Mouse (Mus musculus): ENCODE results near the gene Ufc1. TPM values are rescaled to one million over a fixed set of nuclear protein-coding genes. Genes with fewer than 3 reads are reported as not detected.
A peak's percentile ranks its signal among the peaks of the same experiment; 100 is the strongest.

The Ufc1 gene
- polyA plus RNA-seq, 1 experiment from 2014 or later = 111 TPM

- no peak overlapping the region for H3K4me2 ChIP-seq (ENCODE audit: low read length)
- H3K36me3 ChIP-seq (ENCODE audit: control insufficient read depth, insufficient read depth, low read length) = no peaks in the 10 kb centered on the region
- no peak for ATAC-seq (ENCODE audit: insufficient number of reproducible peaks, insufficient read depth, low FRiP score, low read depth)
- H3K27me3 ChIP-seq (ENCODE audit: control insufficient read depth, insufficient read depth, low read length) = no peaks in the 10 kb centered on the region
- H3K9me3 ChIP-seq (ENCODE audit: control insufficient read depth, low read length) = no peaks in the 10 kb centered on the region
- H3K4me3 ChIP-seq (ENCODE audit: control insufficient read depth in 1 of 2, insufficient read depth in 1 of 2, low read depth in 1 of 2, low read length in 2 of 2) = no peak overlapping the region
- H3K27ac ChIP-seq (replicated peaks in 1 of 2; ENCODE audit: control insufficient read depth in 1 of 2, insufficient read depth in 1 of 2, low read depth in 2 of 2, low read length in 2 of 2) = no peak overlapping the region
- H3K4me1 ChIP-seq (ENCODE audit: control insufficient read depth in 2 of 2, insufficient read depth in 2 of 2, low read length in 2 of 2) = peaks cover 4 to 9% of the 10 kb centered on the region in 2 experiments
- 78% methylated on average over 9 of the region's 9 CpGs for WGBS
- H3K9ac ChIP-seq (ENCODE audit: low read length) = no peak overlapping the region
Measured at GRCm38 (mm10) chr1:171257781-171258180, 37.0 kb downstream of the Ufc1 start.

DNA sequence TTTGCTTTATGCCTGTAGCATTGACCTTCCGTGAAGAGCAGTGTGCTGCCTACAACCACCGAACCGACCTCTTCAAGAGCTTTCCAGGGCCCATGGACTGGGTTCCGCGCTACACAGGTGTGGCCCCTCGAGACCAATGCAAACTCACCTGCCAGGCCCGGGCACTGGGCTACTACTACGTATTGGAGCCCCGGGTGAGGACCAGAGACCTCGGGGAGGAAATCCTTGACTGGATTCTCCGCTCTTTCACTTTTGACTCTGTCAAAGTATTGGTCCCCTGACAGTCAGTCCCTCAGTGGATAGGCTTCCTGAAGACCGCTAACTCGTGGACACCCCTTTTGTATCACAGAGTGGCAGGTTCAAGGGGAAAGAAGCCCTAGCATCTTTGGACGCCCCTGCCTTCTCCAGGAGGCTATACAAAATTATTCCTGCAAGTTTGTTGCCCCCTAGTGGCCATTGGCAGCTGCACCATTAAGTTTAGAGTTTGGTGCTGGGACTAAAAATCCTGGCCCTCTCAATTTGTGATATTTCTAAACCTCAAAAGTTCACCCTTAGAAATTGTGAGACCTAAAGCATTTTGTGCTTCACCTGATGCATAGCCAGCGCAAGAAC, 37.8 kb downstream of the Ufc1 start:
- H3K9me3 ChIP-seq (ENCODE audit: control insufficient read depth, low read length) = no peaks in the 10 kb centered on the region
- peaks cover 7 to 9% of the 10 kb centered on the region in 2 experiments for H3K4me1 ChIP-seq (ENCODE audit: control insufficient read depth in 2 of 2, insufficient read depth in 2 of 2, low read length in 2 of 2)
- no peak overlapping the region for H3K27ac ChIP-seq (replicated peaks in 1 of 2; ENCODE audit: control insufficient read depth in 1 of 2, insufficient read depth in 1 of 2, low read depth in 2 of 2, low read length in 2 of 2)
- no peak overlapping the region for H3K9ac ChIP-seq (ENCODE audit: low read length)
- no peaks in the 10 kb centered on the region for H3K27me3 ChIP-seq (ENCODE audit: control insufficient read depth, insufficient read depth, low read length)
- no peak overlapping the region for H3K4me2 ChIP-seq (ENCODE audit: low read length)
- ATAC-seq (ENCODE audit: insufficient number of reproducible peaks, insufficient read depth, low FRiP score, low read depth) = no peak
- no peaks in the 10 kb centered on the region for H3K36me3 ChIP-seq (ENCODE audit: control insufficient read depth, insufficient read depth, low read length)
- no peak overlapping the region for H3K4me3 ChIP-seq (ENCODE audit: control insufficient read depth in 1 of 2, insufficient read depth in 1 of 2, low read depth in 1 of 2, low read length in 2 of 2)
- 58% methylated on average over 15 of the region's 15 CpGs for WGBS

DNA sequence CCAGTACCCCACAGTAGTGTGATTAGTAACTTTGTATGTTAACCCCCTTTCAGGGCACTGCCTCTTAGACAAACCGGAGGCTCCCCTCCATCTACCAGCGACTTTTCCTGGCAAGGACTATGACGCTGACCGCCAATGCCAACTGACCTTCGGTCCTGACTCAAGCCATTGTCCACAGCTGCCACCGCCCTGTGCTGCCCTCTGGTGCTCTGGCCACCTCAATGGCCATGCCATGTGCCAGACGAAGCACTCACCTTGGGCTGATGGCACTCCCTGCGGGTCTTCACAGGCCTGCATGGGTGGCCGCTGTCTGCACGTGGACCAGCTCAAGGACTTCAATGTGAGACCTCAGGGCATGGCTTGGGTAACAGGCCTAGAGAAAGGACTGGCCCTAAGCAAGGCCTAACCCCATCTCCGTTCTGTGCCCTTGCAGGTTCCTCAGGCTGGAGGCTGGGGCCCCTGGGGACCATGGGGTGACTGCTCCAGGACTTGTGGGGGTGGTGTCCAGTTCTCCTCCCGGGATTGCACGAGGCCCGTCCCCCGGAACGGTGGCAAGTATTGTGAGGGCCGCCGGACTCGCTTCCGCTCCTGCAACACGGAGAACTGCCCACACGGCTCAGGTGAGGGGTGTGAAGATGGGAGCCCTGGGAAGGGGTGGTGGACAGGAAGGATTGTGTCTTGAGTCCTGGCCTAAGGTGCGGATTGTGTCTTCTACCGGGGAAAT, 38.6 kb downstream of the Ufc1 start:
- WGBS = 87% methylated on average over 24 of the region's 24 CpGs
- no peak overlapping the region for H3K4me2 ChIP-seq (ENCODE audit: low read length)
- ATAC-seq (ENCODE audit: insufficient number of reproducible peaks, insufficient read depth, low FRiP score, low read depth) = no peak
- no peak overlapping the region for H3K9ac ChIP-seq (ENCODE audit: low read length)
- H3K4me1 ChIP-seq (ENCODE audit: control insufficient read depth in 2 of 2, insufficient read depth in 2 of 2, low read length in 2 of 2) = peaks cover 12 to 13% of the 10 kb centered on the region in 2 experiments; a peak in 3 of 4 replicates
- no peak overlapping the region for H3K4me3 ChIP-seq (ENCODE audit: control insufficient read depth in 1 of 2, insufficient read depth in 1 of 2, low read depth in 1 of 2, low read length in 2 of 2)
- no peak overlapping the region for H3K27ac ChIP-seq (replicated peaks in 1 of 2; ENCODE audit: control insufficient read depth in 1 of 2, insufficient read depth in 1 of 2, low read depth in 2 of 2, low read length in 2 of 2)
- H3K27me3 ChIP-seq (ENCODE audit: control insufficient read depth, insufficient read depth, low read length) = no peaks in the 10 kb centered on the region
- H3K36me3 ChIP-seq (ENCODE audit: control insufficient read depth, insufficient read depth, low read length) = no peaks in the 10 kb centered on the region
- H3K9me3 ChIP-seq (ENCODE audit: control insufficient read depth, low read length) = no peaks in the 10 kb centered on the region

DNA sequence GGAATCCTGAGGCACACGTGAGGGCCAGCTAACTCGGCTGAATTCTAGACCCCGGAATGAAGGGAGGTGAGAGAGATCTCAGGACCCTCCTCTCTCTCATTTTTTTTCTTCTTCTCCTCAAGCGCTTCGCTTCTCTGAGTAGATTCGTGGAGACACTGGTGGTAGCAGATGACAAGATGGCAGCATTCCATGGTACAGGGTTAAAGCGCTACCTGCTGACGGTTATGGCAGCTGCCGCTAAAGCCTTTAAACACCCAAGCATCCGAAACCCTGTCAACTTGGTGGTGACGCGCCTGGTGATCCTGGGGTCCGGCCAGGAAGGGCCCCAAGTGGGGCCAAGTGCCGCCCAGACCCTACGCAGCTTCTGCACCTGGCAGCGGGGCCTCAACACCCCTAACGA, 42.4 kb downstream of the Ufc1 start:
- Histone ChIP-seq H3K27ac (replicated peaks in 1 of 2; ENCODE audit: control insufficient read depth in 1 of 2, insufficient read depth in 1 of 2, low read depth in 2 of 2, low read length in 2 of 2) (peak overlapping the region; percentile 40 to 56; a peak in 2 of 4 replicates), H3K9ac (ENCODE audit: low read length) (no peak overlapping the region), H3K4me3 (ENCODE audit: control insufficient read depth in 1 of 2, insufficient read depth in 1 of 2, low read depth in 1 of 2, low read length in 2 of 2) (no peak overlapping the region; a peak in 1 of 4 replicates), H3K27me3 (ENCODE audit: control insufficient read depth, insufficient read depth, low read length) (no peaks in the 10 kb centered on the region), H3K4me1 (ENCODE audit: control insufficient read depth in 2 of 2, insufficient read depth in 2 of 2, low read length in 2 of 2) (peaks cover 26 to 39% of the 10 kb centered on the region in 2 experiments), H3K9me3 (ENCODE audit: control insufficient read depth, low read length) (no peaks in the 10 kb centered on the region), H3K4me2 (ENCODE audit: low read length) (peak overlapping the region; percentile 63), H3K36me3 (ENCODE audit: control insufficient read depth, insufficient read depth, low read length) (no peaks in the 10 kb centered on the region)
- WGBS = 59% methylated on average over 17 of the region's 17 CpGs
- ATAC-seq (ENCODE audit: insufficient number of reproducible peaks, insufficient read depth, low FRiP score, low read depth) = no peak

GRCm38 (mm10) chr1:171251594-171252324, 43.1 kb downstream of the Ufc1 start:
- H3K4me1 ChIP-seq (ENCODE audit: control insufficient read depth in 2 of 2, insufficient read depth in 2 of 2, low read length in 2 of 2) = peaks cover 26 to 39% of the 10 kb centered on the region in 2 experiments
- H3K27me3 ChIP-seq (ENCODE audit: control insufficient read depth, insufficient read depth, low read length) = no peaks in the 10 kb centered on the region
- ATAC-seq (ENCODE audit: insufficient number of reproducible peaks, insufficient read depth, low FRiP score, low read depth) = no peak
- H3K9ac ChIP-seq (ENCODE audit: low read length) = peak overlapping the region; percentile 62
- no peaks in the 10 kb centered on the region for H3K9me3 ChIP-seq (ENCODE audit: control insufficient read depth, low read length)
- no peaks in the 10 kb centered on the region for H3K36me3 ChIP-seq (ENCODE audit: control insufficient read depth, insufficient read depth, low read length)
- H3K4me2 ChIP-seq (ENCODE audit: low read length) = peak overlapping the region; percentile 63
- 16% methylated on average over 13 of the region's 13 CpGs for WGBS
- peak overlapping the region; percentile 40 to 56; a peak in 3 of 4 replicates for H3K27ac ChIP-seq (replicated peaks in 1 of 2; ENCODE audit: control insufficient read depth in 1 of 2, insufficient read depth in 1 of 2, low read depth in 2 of 2, low read length in 2 of 2)
- peak overlapping the region; percentile 26 to 31 for H3K4me3 ChIP-seq (ENCODE audit: control insufficient read depth in 1 of 2, insufficient read depth in 1 of 2, low read depth in 1 of 2, low read length in 2 of 2)

DNA sequence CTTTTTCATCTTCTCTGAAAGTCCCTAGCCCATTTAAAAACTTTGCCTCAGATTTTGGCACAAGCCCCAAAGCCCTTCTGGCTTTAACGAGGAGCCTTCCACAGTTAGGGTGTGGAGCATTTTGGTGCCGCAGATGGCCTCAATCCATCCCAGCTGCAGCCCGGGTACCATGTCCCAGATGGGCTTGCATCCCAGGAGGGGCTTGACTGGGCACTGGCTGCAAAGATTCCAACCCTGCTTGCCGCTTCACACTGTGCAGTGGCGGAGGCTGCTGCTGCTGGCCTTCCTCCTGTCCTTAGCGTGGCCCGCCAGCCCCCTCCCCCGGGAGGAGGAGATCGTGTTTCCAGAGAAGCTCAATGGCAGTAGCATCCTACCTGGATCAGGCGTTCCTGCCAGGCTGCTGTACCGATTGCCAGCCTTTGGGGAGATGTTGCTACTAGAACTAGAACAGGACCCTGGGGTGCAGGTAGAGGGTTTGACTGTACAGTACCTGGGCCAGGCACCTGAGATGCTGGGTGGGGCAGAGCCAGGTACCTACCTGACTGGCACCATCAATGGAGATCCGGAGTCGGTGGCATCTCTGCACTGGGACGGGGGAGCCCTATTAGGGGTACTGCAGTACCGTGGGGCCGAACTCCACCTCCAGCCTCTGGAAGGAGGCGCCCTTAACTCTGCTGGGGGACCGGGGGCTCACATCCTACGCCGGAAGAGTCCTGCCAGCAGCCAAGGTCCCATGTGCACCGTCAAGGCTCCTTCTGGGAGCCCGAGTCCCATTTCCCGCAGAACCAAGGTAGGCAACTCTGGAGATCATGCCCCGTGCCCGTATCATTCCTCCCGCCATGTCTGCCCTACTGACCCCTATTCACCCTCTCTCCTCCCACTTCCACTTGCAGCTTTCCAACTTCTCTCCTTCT, 43.9 kb downstream of the Ufc1 start, which contains the start of gene Ndufs2:
Gene Ndufs2, minus strand, starts transcription at position 709 of the 914 bp plus-strand sequence.
- Histone ChIP-seq H3K36me3 (ENCODE audit: control insufficient read depth, insufficient read depth, low read length) (no peaks in the 10 kb centered on the region), H3K9ac (ENCODE audit: low read length) (peak within 1 kb of the TSS; percentile 62), H3K4me3 (ENCODE audit: control insufficient read depth in 1 of 2, insufficient read depth in 1 of 2, low read depth in 1 of 2, low read length in 2 of 2) (peak within 1 kb of the TSS; percentile 26 to 31), H3K27ac (replicated peaks in 1 of 2; ENCODE audit: control insufficient read depth in 1 of 2, insufficient read depth in 1 of 2, low read depth in 2 of 2, low read length in 2 of 2) (peak within 1 kb of the TSS; percentile 40 to 56; a peak in 3 of 4 replicates), H3K4me2 (ENCODE audit: low read length) (peak within 1 kb of the TSS; percentile 63), H3K27me3 (ENCODE audit: control insufficient read depth, insufficient read depth, low read length) (no peaks in the 10 kb centered on the region), H3K4me1 (ENCODE audit: control insufficient read depth in 2 of 2, insufficient read depth in 2 of 2, low read length in 2 of 2) (peaks cover 28 to 44% of the 10 kb centered on the region in 2 experiments), H3K9me3 (ENCODE audit: control insufficient read depth, low read length) (no peaks in the 10 kb centered on the region)
- WGBS = 30% methylated on average over 26 of the region's 26 CpGs
- ATAC-seq (ENCODE audit: insufficient number of reproducible peaks, insufficient read depth, low FRiP score, low read depth) = no peak
